Mouse (Mus musculus) R1 (cell line): ENCODE measurements at regions not wholly inside any gene's neighbourhood (a gene's known extent, or its start where the extent isn't known, plus 50 kb on each side); places are given as distances from the start of the nearest gene placed in this dataset.

Experiments
- DNase-seq: peaks from one replicate; pipeline ENCODE4 v3.0.0-alpha.2; 2018; ENCODE audit warnings: low read depth, low spot score

DNA sequence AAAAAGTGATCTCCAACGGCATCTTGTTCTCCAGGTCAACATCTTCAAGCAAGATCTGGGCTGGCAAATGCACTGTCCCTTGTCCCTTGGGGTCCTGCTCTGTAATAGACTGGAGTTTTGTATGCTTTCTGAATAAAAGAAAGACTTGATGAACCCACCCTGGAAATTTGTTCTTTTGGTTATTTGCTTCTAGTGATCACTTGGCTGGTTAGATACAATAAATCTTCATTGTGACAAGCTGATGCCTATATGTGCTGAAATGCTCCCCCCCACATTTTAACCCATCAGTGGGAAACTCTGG is 65.0 kb downstream of the Dmac1 start:
- no peak for DNase-seq

DNA sequence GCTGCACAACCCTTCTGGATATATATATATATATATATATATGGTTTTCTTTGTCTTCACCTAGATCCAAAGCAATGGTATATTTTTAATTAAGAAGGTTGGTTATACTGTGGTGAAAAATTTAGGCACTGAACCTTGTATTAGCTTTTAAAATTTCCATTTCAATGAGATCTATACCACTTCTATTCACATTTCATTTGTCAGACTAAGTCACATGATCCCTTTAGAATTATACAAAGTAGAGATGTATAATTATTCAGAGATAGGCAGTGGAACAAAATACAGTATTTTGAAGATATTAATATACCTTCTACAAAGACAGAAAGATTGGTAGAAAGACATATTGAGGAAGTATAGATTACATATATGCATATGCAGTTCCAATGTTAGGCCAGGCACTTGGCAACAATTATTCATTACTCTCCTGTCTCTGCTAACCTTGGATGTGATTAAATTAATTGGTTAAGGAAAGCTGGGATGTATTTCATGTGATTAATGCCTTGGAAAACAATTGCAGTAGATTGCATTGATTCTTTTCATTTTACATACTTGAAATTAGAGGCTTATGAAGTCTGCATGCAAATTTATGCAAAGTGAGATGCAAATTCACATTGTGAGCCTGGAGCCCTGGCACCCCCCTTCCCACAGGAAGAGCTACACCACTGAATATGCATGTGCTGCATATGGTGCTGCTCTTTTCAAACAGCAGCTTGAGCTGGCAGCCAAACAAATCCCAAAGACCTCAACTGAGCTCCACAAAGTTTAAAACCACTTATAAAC is 65.5 kb downstream of the Dmac1 start:
- DNase-seq, result peak; percentile 28
